Mouse (Mus musculus): ENCODE results near the gene Smim15. TPM values are rescaled to one million over a fixed set of nuclear protein-coding genes. Genes with fewer than 3 reads are reported as not detected.

Smim15 gene
- polyA plus RNA-seq, 1 experiment from 2014 or later = 26.5 TPM

- Histone ChIP-seq H3K4me2 (no peak overlapping the region), H3K4me3 (no peak overlapping the region), H3K9me3 (replicated peaks) (no peaks in the 10 kb centered on the region), H3K27ac (ENCODE audit: poor library complexity, severe bottlenecking) (no peak overlapping the region), H3K27me3 (replicated peaks) (0 out of 2 replicates have a peak, but pooled peaks cover 6% of the 10 kb centered on the region), H3K9ac (no peak overlapping the region), H3K36me3 (no peaks in the 10 kb centered on the region), H3K4me1 (replicated peaks) (peaks cover 17% of the 10 kb centered on the region)
- WGBS = 46% methylated on average over 9 of the region's 9 CpGs
- ATAC-seq (ENCODE audit: insufficient number of reproducible peaks, low FRiP score) = no peak
Observed at GRCm38 (mm10) chr13:108039902-108040301, 4.3 kb upstream of the Smim15 start.

GRCm38 (mm10) chr13:108040451-108040850 lies 3.8 kb upstream of the Smim15 start:
- Histone ChIP-seq H3K27ac (ENCODE audit: poor library complexity, severe bottlenecking) (no peak overlapping the region), H3K4me2 (no peak overlapping the region), H3K4me1 (replicated peaks) (peaks cover 20% of the 10 kb centered on the region), H3K9me3 (replicated peaks) (no peaks in the 10 kb centered on the region), H3K27me3 (replicated peaks) (0 out of 2 replicates have a peak, but pooled peaks cover 6% of the 10 kb centered on the region), H3K9ac (no peak overlapping the region), H3K4me3 (no peak overlapping the region), H3K36me3 (no peaks in the 10 kb centered on the region)
- no peak for ATAC-seq (ENCODE audit: insufficient number of reproducible peaks, low FRiP score)
- 67% methylated on average over 3 of the region's 3 CpGs for WGBS

- 0 out of 2 replicates have a peak, but pooled peaks cover 6% of the 10 kb centered on the region for H3K27me3 ChIP-seq (replicated peaks)
- no peak overlapping the region for H3K9ac ChIP-seq
- no peaks in the 10 kb centered on the region for H3K36me3 ChIP-seq
- ATAC-seq (ENCODE audit: insufficient number of reproducible peaks, low FRiP score) = no peak
- H3K4me1 ChIP-seq (replicated peaks) = peaks cover 26% of the 10 kb centered on the region
- H3K9me3 ChIP-seq (replicated peaks) = no peaks in the 10 kb centered on the region
- H3K4me3 ChIP-seq = no peak overlapping the region
- H3K4me2 ChIP-seq = no peak overlapping the region
- H3K27ac ChIP-seq (ENCODE audit: poor library complexity, severe bottlenecking) = no peak overlapping the region
- WGBS = under 1% methylated on average over 7 of the region's 7 CpGs
Observed at GRCm38 (mm10) chr13:108041358-108041757, 2.9 kb upstream of the Smim15 start.

- 4% methylated on average over 23 of the region's 23 CpGs for WGBS
- peaks cover 26% of the 10 kb centered on the region for H3K4me1 ChIP-seq (replicated peaks)
- H3K9me3 ChIP-seq (replicated peaks) = no peaks in the 10 kb centered on the region
- H3K27me3 ChIP-seq (replicated peaks) = 0 out of 2 replicates have a peak, but pooled peaks cover 6% of the 10 kb centered on the region
- peak overlapping the region; percentile 95 for H3K4me3 ChIP-seq
- peak overlapping the region; percentile 93 for H3K9ac ChIP-seq
- ATAC-seq (ENCODE audit: insufficient number of reproducible peaks, low FRiP score) = no peak; the same call in 1 of the 2 replicates
- peak overlapping the region; percentile 80 for H3K4me2 ChIP-seq
- H3K36me3 ChIP-seq = peaks cover 10% of the 10 kb centered on the region
- peak overlapping the region; percentile 79 for H3K27ac ChIP-seq (ENCODE audit: poor library complexity, severe bottlenecking)
Observed at GRCm38 (mm10) chr13:108043431-108044221, 620 bp upstream of the Smim15 start.

GRCm38 (mm10) chr13:108045646-108046045 lies 1.4 kb downstream of the Smim15 start:
- Histone ChIP-seq H3K9me3 (replicated peaks) (no peaks in the 10 kb centered on the region), H3K4me3 (no peak overlapping the region), H3K27ac (ENCODE audit: poor library complexity, severe bottlenecking) (no peak overlapping the region), H3K4me2 (peak overlapping the region; percentile 20; the same call in 1 of the 2 replicates), H3K9ac (no peak overlapping the region), H3K36me3 (peaks cover 10% of the 10 kb centered on the region), H3K4me1 (replicated peaks) (peaks cover 20% of the 10 kb centered on the region), H3K27me3 (replicated peaks) (0 out of 2 replicates have a peak, but pooled peaks cover 3% of the 10 kb centered on the region)
- WGBS = 49% methylated on average over 3 of the region's 3 CpGs
- no peak for ATAC-seq (ENCODE audit: insufficient number of reproducible peaks, low FRiP score)

GRCm38 (mm10) chr13:108046071-108046470 lies 1.8 kb downstream of the Smim15 start:
- ATAC-seq (ENCODE audit: insufficient number of reproducible peaks, low FRiP score) = no peak
- peaks cover 10% of the 10 kb centered on the region for H3K36me3 ChIP-seq
- H3K9me3 ChIP-seq (replicated peaks) = no peaks in the 10 kb centered on the region
- no peak overlapping the region for H3K4me3 ChIP-seq
- peak overlapping the region; percentile 20; the same call in 1 of the 2 replicates for H3K4me2 ChIP-seq
- H3K4me1 ChIP-seq (replicated peaks) = peaks cover 20% of the 10 kb centered on the region
- H3K9ac ChIP-seq = no peak overlapping the region
- H3K27ac ChIP-seq (ENCODE audit: poor library complexity, severe bottlenecking) = no peak overlapping the region
- H3K27me3 ChIP-seq (replicated peaks) = no peaks in the 10 kb centered on the region
- WGBS = 94% methylated on average over 3 of the region's 3 CpGs

- H3K9ac ChIP-seq = no peak overlapping the region
- H3K9me3 ChIP-seq (replicated peaks) = no peaks in the 10 kb centered on the region
- 80% methylated on average over 6 of the region's 6 CpGs for WGBS
- no peak overlapping the region for H3K4me3 ChIP-seq
- no peak for ATAC-seq (ENCODE audit: insufficient number of reproducible peaks, low FRiP score)
- peaks cover 20% of the 10 kb centered on the region for H3K4me1 ChIP-seq (replicated peaks)
- no peaks in the 10 kb centered on the region for H3K27me3 ChIP-seq (replicated peaks)
- no peak overlapping the region for H3K4me2 ChIP-seq
- peaks cover 10% of the 10 kb centered on the region for H3K36me3 ChIP-seq
- no peak overlapping the region for H3K27ac ChIP-seq (ENCODE audit: poor library complexity, severe bottlenecking)
Observed at GRCm38 (mm10) chr13:108046891-108047290, 2.6 kb downstream of the Smim15 start.

- Histone ChIP-seq H3K9me3 (replicated peaks) (no peaks in the 10 kb centered on the region), H3K27me3 (replicated peaks) (no peaks in the 10 kb centered on the region), H3K4me1 (replicated peaks) (peaks cover 20% of the 10 kb centered on the region), H3K27ac (ENCODE audit: poor library complexity, severe bottlenecking) (no peak overlapping the region), H3K9ac (no peak overlapping the region), H3K4me2 (no peak overlapping the region), H3K4me3 (no peak overlapping the region), H3K36me3 (peaks cover 10% of the 10 kb centered on the region)
- no peak for ATAC-seq (ENCODE audit: insufficient number of reproducible peaks, low FRiP score)
- WGBS = 83% methylated on average over 6 of the region's 6 CpGs
Observed at GRCm38 (mm10) chr13:108047364-108047763, 3.1 kb downstream of the Smim15 start.

- WGBS = 62% methylated on average over 3 of the region's 3 CpGs
- ATAC-seq (ENCODE audit: insufficient number of reproducible peaks, low FRiP score) = no peak
- Histone ChIP-seq H3K27ac (ENCODE audit: poor library complexity, severe bottlenecking) (no peak overlapping the region), H3K9ac (no peak overlapping the region), H3K4me3 (no peak overlapping the region), H3K27me3 (replicated peaks) (no peaks in the 10 kb centered on the region), H3K4me1 (replicated peaks) (peaks cover 8% of the 10 kb centered on the region; the same call in 1 of the 2 replicates), H3K9me3 (replicated peaks) (no peaks in the 10 kb centered on the region), H3K4me2 (no peak overlapping the region), H3K36me3 (no peaks in the 10 kb centered on the region)
Observed at GRCm38 (mm10) chr13:108056896-108057295, 12.7 kb downstream of the Smim15 start.

GRCm38 (mm10) chr13:108060286-108060885 lies 16.1 kb downstream of the Smim15 start:
- no peak for ATAC-seq (ENCODE audit: insufficient number of reproducible peaks, low FRiP score)
- no peaks in the 10 kb centered on the region for H3K27me3 ChIP-seq (replicated peaks)
- WGBS = 67% methylated on average over 7 of the region's 7 CpGs
- no peak overlapping the region for H3K27ac ChIP-seq (ENCODE audit: poor library complexity, severe bottlenecking)
- H3K4me3 ChIP-seq = no peak overlapping the region
- no peak overlapping the region for H3K9ac ChIP-seq
- H3K4me1 ChIP-seq (replicated peaks) = peaks cover 8% of the 10 kb centered on the region; the same call in 1 of the 2 replicates
- no peaks in the 10 kb centered on the region for H3K9me3 ChIP-seq (replicated peaks)
- no peak overlapping the region for H3K4me2 ChIP-seq
- no peaks in the 10 kb centered on the region for H3K36me3 ChIP-seq

- H3K9me3 ChIP-seq (replicated peaks) = no peaks in the 10 kb centered on the region
- H3K36me3 ChIP-seq = no peaks in the 10 kb centered on the region
- no peak overlapping the region for H3K9ac ChIP-seq
- WGBS = 63% methylated on average over 8 of the region's 8 CpGs
- no peak for ATAC-seq (ENCODE audit: insufficient number of reproducible peaks, low FRiP score)
- H3K4me2 ChIP-seq = no peak overlapping the region
- H3K27me3 ChIP-seq (replicated peaks) = no peaks in the 10 kb centered on the region
- H3K27ac ChIP-seq (ENCODE audit: poor library complexity, severe bottlenecking) = no peak overlapping the region
- H3K4me3 ChIP-seq = no peak overlapping the region
- H3K4me1 ChIP-seq (replicated peaks) = peaks cover 8% of the 10 kb centered on the region; the same call in 1 of the 2 replicates
Observed at GRCm38 (mm10) chr13:108060936-108061578, 16.8 kb downstream of the Smim15 start.
